Mouse (Mus musculus) embryonic facial prominence, embryonic 13.5 days (tissue): ENCODE results near the gene Ms4a3. TPM values are rescaled to one million over a fixed set of nuclear protein-coding genes. Genes with fewer than 3 reads are reported as not detected.

Experiments used
- ATAC-seq: fragments of 200-750 bp; cut with Nextera tagmentation; 2 replicates; pipeline ENCODE4 v1.8.0; 2017; ENCODE audit warnings: low read depth; ENCODE audit not compliant: insufficient number of reproducible peaks, insufficient read depth, low FRiP score, low TSS enrichment
- H3K27ac ChIP-seq: fragments of 300-500 bp; sonication (generic); 2 replicates; pipeline ENCODE4 v1.5.1; 2015; ENCODE audit warnings: moderate library complexity, mild to moderate bottlenecking, inconsistent platforms
- H3K27me3 ChIP-seq: fragments of 300-500 bp; sonication (generic); 2 replicates; pipeline ENCODE4 v1.6.1; 2015; ENCODE audit warnings: mild to moderate bottlenecking, inconsistent platforms
- H3K36me3 ChIP-seq: fragments of 300-500 bp; sonication (generic); 2 replicates; pipeline ENCODE4 v1.6.1; 2015; ENCODE audit warnings: mild to moderate bottlenecking, inconsistent platforms
- H3K4me1 ChIP-seq: fragments of 300-500 bp; sonication (generic); 2 replicates; pipeline ENCODE4 v1.6.1; 2015; ENCODE audit warnings: inconsistent platforms
- H3K4me2 ChIP-seq: fragments of 300-500 bp; sonication (generic); 2 replicates; pipeline ENCODE4 v1.6.1; 2015; ENCODE audit warnings: moderate library complexity, mild to moderate bottlenecking, inconsistent platforms
- H3K4me3 ChIP-seq: fragments of 300-500 bp; sonication (generic); 2 replicates; pipeline ENCODE4 v1.5.1; 2015; ENCODE audit warnings: mild to moderate bottlenecking, inconsistent platforms
- H3K9ac ChIP-seq: fragments of 300-500 bp; sonication (generic); 2 replicates; pipeline ENCODE4 v1.6.1; 2015; ENCODE audit warnings: mild to moderate bottlenecking, inconsistent platforms
- H3K9me3 ChIP-seq: fragments of 300-500 bp; sonication (generic); 2 replicates; pipeline ENCODE4 v1.6.1; 2016; ENCODE audit warnings: inconsistent platforms
- WGBS: fragments of 180-500 bp; shearing (Covaris S2); methylation state at CpG from one replicate; pipeline ENCODE4 v1.1.7; 2015; ENCODE audit warnings: mixed read lengths; 5-methylcytosine and 5-hydroxymethylcytosine counted together
- polyA plus RNA-seq: library from polyadenylated mRNA; unstranded; fragments of >200 nt; fragmentation: Nextera tagmentation; extraction: Ambion mirVana; gene quantifications from 2 replicates; pipeline ENCODE4 v1.2.1, GENCODE M21; 2015

Ms4a3 gene
- 0.28 TPM in 1 of 2 replicates, not detected in the other for polyA plus RNA-seq

DNA sequence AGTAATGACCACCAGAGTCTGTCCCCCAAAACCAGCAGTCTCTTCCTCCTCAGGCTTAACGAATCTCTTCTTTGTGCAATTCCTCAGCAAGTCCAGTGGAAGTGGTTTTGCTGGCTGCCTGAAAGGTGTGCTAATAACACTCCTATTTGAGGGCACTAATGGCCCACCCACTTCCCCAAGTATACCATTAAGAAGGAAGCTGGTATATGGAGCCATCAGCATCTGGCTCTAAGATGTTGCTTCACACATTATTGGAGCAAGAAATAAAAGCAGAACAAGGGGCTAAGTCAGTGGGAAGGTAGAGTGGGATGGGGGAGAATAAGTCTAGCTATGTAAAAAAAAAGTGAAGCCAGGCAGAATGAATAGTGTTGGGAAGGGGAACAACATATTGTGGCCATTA, at the start of gene Ms4a3:
Gene Ms4a3 (minus strand): TSS at position 120 of the 400 bp plus-strand sequence.
- no peak for ATAC-seq
- Histone ChIP-seq H3K4me2 (no peak within 1 kb of the TSS), H3K9me3 (no peaks in the 10 kb centered on the region), H3K36me3 (no peaks in the 10 kb centered on the region), H3K4me1 (no peaks in the 10 kb centered on the region), H3K27ac (no peak within 1 kb of the TSS), H3K4me3 (no peak within 1 kb of the TSS), H3K27me3 (no peaks in the 10 kb centered on the region), H3K9ac (no peak within 1 kb of the TSS)
- 76% methylated on average over 1 of the region's 1 CpGs for WGBS

DNA sequence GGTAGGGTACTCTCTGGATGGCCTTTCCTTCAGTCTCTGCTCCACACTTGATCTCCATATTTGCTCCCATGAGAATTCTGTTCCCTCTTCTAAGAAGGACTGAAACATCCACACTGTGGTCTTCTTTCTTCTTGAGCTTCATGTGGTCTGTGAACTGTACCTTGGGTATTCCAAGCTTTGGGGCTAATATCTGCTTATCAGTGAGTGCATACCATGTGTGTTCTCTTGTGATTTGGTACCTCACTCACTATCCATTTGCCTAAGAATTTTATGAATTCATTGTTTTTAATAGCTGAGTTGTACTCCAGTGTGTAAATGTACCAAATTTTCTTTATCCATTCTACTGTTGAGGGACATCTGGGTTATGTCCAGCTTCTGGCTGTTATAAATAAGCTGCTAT, 20.9 kb upstream of the Ms4a3 start:
- H3K27ac ChIP-seq = no peak overlapping the region
- no peak overlapping the region for H3K4me2 ChIP-seq
- ATAC-seq = no peak

DNA sequence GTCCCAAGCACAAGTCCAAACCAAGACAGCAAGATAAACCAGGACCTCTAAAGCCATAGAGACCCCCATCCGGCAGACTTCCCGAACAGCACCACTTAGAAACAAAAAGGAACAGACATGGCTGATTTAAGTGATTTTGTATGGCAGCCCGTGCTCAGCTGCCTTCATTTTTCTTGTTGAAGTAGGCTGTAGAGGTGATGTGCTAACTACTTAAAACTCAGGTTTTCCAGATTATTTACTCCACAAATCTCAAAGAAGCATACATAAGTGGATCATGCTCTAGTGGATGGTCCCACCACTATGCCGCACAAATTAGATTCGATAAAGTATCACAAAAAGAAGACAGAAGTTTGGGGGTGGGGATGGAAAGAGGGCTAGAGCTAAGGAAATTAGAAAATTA, 19.8 kb upstream of the Ms4a3 start, which contains the start of gene Oosp2:
Gene Oosp2 (minus strand): TSS at position 101 of the 400 bp plus-strand sequence.
- H3K27me3 ChIP-seq = no peaks in the 10 kb centered on the region
- H3K4me1 ChIP-seq = no peaks in the 10 kb centered on the region
- no peak within 1 kb of the TSS for H3K4me2 ChIP-seq
- 81% methylated on average over 5 of the region's 5 CpGs for WGBS
- no peak within 1 kb of the TSS for H3K27ac ChIP-seq
- H3K9ac ChIP-seq = no peak within 1 kb of the TSS
- H3K4me3 ChIP-seq = no peak within 1 kb of the TSS
- no peaks in the 10 kb centered on the region for H3K9me3 ChIP-seq
- ATAC-seq = no peak
- H3K36me3 ChIP-seq = no peaks in the 10 kb centered on the region

More for the DNA sequence above, 20.9 kb upstream of the Ms4a3 start:
- no peaks in the 10 kb centered on the region for H3K36me3 ChIP-seq
- H3K9me3 ChIP-seq = no peaks in the 10 kb centered on the region
- H3K4me1 ChIP-seq = no peaks in the 10 kb centered on the region
- H3K4me3 ChIP-seq = no peak overlapping the region
- H3K27me3 ChIP-seq = no peaks in the 10 kb centered on the region
- no peak overlapping the region for H3K9ac ChIP-seq

GRCm38 (mm10) chr19:11659142-11659541, 18.5 kb upstream of the Ms4a3 start:
- ATAC-seq = no peak
- no peak overlapping the region for H3K27ac ChIP-seq
- H3K36me3 ChIP-seq = no peaks in the 10 kb centered on the region
- WGBS = 66% methylated on average over 2 of the region's 2 CpGs
- no peak overlapping the region for H3K4me3 ChIP-seq
- H3K4me1 ChIP-seq = no peaks in the 10 kb centered on the region
- H3K27me3 ChIP-seq = no peaks in the 10 kb centered on the region
- no peak overlapping the region for H3K4me2 ChIP-seq
- no peaks in the 10 kb centered on the region for H3K9me3 ChIP-seq
- H3K9ac ChIP-seq = no peak overlapping the region

DNA sequence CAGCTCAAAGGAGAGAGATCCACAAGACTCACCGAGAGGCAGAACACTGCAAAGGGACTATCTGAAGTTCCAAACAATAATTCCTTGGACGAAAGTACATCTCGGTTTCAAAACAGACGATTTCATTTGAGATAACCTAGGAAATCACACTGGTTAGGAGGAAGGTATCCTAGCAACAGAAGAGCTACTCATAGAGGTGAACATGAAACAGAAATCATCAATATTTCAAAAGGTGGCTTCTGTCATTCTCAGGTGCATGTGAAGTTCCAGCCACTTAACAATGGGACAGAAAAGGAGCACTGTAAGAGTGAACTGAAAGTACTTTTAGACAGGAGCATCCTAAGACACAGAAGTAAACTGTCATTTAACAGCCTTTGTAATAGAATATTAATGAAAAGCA, 8.9 kb upstream of the Ms4a3 start:
- WGBS = 80% methylated on average over 4 of the region's 4 CpGs
- H3K27ac ChIP-seq = no peak overlapping the region
- H3K27me3 ChIP-seq = no peaks in the 10 kb centered on the region
- H3K36me3 ChIP-seq = no peaks in the 10 kb centered on the region
- H3K4me1 ChIP-seq = no peaks in the 10 kb centered on the region
- no peaks in the 10 kb centered on the region for H3K9me3 ChIP-seq
- no peak overlapping the region for H3K4me2 ChIP-seq
- H3K4me3 ChIP-seq = no peak overlapping the region
- ATAC-seq = no peak
- H3K9ac ChIP-seq = no peak overlapping the region

- Histone ChIP-seq H3K27me3 (no peaks in the 10 kb centered on the region), H3K36me3 (no peaks in the 10 kb centered on the region), H3K4me1 (no peaks in the 10 kb centered on the region), H3K4me3 (no peak overlapping the region), H3K9ac (no peak overlapping the region), H3K9me3 (no peaks in the 10 kb centered on the region), H3K27ac (no peak overlapping the region), H3K4me2 (no peak overlapping the region)
- 76% methylated on average over 3 of the region's 3 CpGs for WGBS
- ATAC-seq = no peak
Observed at GRCm38 (mm10) chr19:11646166-11646565, 5.5 kb upstream of the Ms4a3 start.

- ATAC-seq = no peak
- H3K4me1 ChIP-seq = no peaks in the 10 kb centered on the region
- H3K4me3 ChIP-seq = no peak overlapping the region
- no peaks in the 10 kb centered on the region for H3K9me3 ChIP-seq
- H3K27ac ChIP-seq = no peak overlapping the region
- H3K4me2 ChIP-seq = no peak overlapping the region
- no peaks in the 10 kb centered on the region for H3K27me3 ChIP-seq
- 71% methylated on average over 4 of the region's 4 CpGs for WGBS
- H3K36me3 ChIP-seq = no peaks in the 10 kb centered on the region
- no peak overlapping the region for H3K9ac ChIP-seq
Observed at GRCm38 (mm10) chr19:11639038-11639437, 1.6 kb downstream of the Ms4a3 start.

DNA sequence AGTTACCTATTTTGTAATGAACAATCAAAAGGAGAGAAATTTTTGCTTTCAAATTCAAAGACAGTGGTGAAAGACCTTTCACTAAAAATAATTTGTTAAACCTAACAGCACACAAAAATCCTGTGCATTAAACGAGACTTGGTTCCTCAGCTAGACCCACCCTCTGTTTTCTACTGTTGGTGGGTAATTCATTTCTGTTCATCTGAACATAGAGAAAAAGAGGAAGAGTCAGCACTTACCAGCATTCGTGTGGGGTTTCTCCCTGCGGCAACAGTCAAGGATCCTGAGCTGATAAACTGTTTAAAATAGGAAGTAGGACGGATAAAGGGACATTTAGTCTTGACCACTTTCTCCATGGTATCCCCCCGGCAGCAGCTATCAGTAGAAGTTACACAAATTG, 5.1 kb downstream of the Ms4a3 start:
- 80% methylated on average over 5 of the region's 5 CpGs for WGBS
- Histone ChIP-seq H3K4me2 (no peak overlapping the region), H3K9ac (no peak overlapping the region), H3K27ac (no peak overlapping the region), H3K4me3 (no peak overlapping the region), H3K27me3 (no peaks in the 10 kb centered on the region), H3K4me1 (no peaks in the 10 kb centered on the region), H3K36me3 (no peaks in the 10 kb centered on the region), H3K9me3 (no peaks in the 10 kb centered on the region)
- ATAC-seq = no peak

DNA sequence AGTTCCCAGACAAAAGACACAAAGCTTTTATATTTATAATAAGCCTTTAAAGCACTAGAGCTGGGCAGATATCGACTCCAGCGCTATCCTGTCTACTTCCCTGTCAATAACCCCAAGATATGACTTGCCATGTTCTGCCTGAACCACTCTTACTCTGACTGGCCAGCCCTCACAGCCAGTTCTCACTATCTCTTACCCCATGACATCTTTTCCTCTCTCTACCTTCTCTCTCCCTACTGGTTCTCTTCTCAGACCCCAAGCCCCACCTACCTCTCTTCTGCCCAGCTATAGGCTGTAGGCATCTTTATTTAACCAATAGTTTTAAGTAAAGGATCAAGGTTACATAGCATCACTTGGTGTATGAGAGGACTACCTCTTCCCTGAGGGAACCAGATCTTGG, 6.3 kb downstream of the Ms4a3 start:
- WGBS = 68% methylated on average over 2 of the region's 2 CpGs
- no peaks in the 10 kb centered on the region for H3K4me1 ChIP-seq
- H3K27ac ChIP-seq = no peak overlapping the region
- H3K9ac ChIP-seq = no peak overlapping the region
- ATAC-seq = no peak
- no peak overlapping the region for H3K4me2 ChIP-seq
- no peak overlapping the region for H3K4me3 ChIP-seq
- H3K9me3 ChIP-seq = no peaks in the 10 kb centered on the region
- no peaks in the 10 kb centered on the region for H3K36me3 ChIP-seq
- H3K27me3 ChIP-seq = no peaks in the 10 kb centered on the region

- Histone ChIP-seq H3K4me2 (no peak overlapping the region), H3K27me3 (no peaks in the 10 kb centered on the region), H3K9ac (no peak overlapping the region), H3K36me3 (no peaks in the 10 kb centered on the region), H3K4me1 (no peaks in the 10 kb centered on the region), H3K9me3 (no peaks in the 10 kb centered on the region), H3K27ac (no peak overlapping the region), H3K4me3 (no peak overlapping the region)
- ATAC-seq = no peak
- WGBS = 78% methylated on average over 1 of the region's 1 CpGs
Observed at GRCm38 (mm10) chr19:11633732-11634131, 6.9 kb downstream of the Ms4a3 start.

- Histone ChIP-seq H3K36me3 (no peaks in the 10 kb centered on the region), H3K27me3 (no peaks in the 10 kb centered on the region), H3K4me1 (no peaks in the 10 kb centered on the region), H3K4me2 (no peak overlapping the region), H3K27ac (no peak overlapping the region), H3K9ac (no peak overlapping the region), H3K4me3 (no peak overlapping the region), H3K9me3 (no peaks in the 10 kb centered on the region)
- 67% methylated on average over 5 of the region's 5 CpGs for WGBS
- no peak for ATAC-seq
Observed at GRCm38 (mm10) chr19:11625231-11625630, 15.4 kb downstream of the Ms4a3 start.

GRCm38 (mm10) chr19:11624800-11625199, 15.9 kb downstream of the Ms4a3 start:
- H3K4me2 ChIP-seq = no peak overlapping the region
- H3K27me3 ChIP-seq = no peaks in the 10 kb centered on the region
- no peaks in the 10 kb centered on the region for H3K9me3 ChIP-seq
- no peaks in the 10 kb centered on the region for H3K36me3 ChIP-seq
- no peak overlapping the region for H3K27ac ChIP-seq
- ATAC-seq = no peak
- H3K9ac ChIP-seq = no peak overlapping the region
- H3K4me1 ChIP-seq = no peaks in the 10 kb centered on the region
- H3K4me3 ChIP-seq = no peak overlapping the region

DNA sequence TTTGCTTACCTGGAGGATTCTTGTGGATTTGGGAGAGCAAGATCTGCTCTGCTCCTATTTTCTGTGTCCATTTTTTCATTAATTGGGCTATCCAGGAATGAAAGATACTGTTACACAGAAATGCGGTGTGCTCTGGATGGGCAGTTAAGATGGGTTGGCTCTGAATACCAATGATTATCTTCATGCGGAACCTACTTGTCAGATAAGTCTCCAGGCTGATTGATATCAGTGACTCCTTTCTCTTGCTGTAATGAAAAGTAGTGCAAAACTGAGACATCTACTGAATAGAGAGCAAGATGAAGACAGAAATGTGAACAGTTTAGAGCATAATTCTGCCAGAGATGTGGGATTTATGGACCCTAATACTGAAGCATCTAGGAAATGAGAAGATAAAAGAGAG, 17.1 kb downstream of the Ms4a3 start, which contains the start of gene Ms4a2:
Gene Ms4a2 (minus strand): TSS at position 169 of the 400 bp plus-strand sequence.
- no peaks in the 10 kb centered on the region for H3K36me3 ChIP-seq
- H3K27ac ChIP-seq = no peak within 1 kb of the TSS
- no peak within 1 kb of the TSS for H3K9ac ChIP-seq
- no peaks in the 10 kb centered on the region for H3K27me3 ChIP-seq
- H3K4me1 ChIP-seq = no peaks in the 10 kb centered on the region
- WGBS = 74% methylated on average over 2 of the region's 2 CpGs
- H3K4me2 ChIP-seq = no peak within 1 kb of the TSS
- no peak for ATAC-seq
- H3K4me3 ChIP-seq = no peak within 1 kb of the TSS
- H3K9me3 ChIP-seq = no peaks in the 10 kb centered on the region
